Mouse (Mus musculus) limb, embryonic 15.5 days (tissue): ENCODE data around the gene P2ry6. TPM values are rescaled to one million over a fixed set of nuclear protein-coding genes. Genes with fewer than 3 reads are reported as not detected.
A peak's percentile ranks its signal among the peaks of the same experiment; 100 is the strongest.

Experiments
- ATAC-seq: fragments of 200-750 bp; cut with Nextera tagmentation; 2 replicates; pipeline ENCODE4 v1.8.0; 2017; ENCODE audit warnings: low read depth, moderate TSS enrichment; ENCODE audit not compliant: insufficient number of reproducible peaks, low FRiP score, low TSS enrichment
- H3K27ac ChIP-seq: fragments of 300-500 bp; sonication (generic); 2 replicates; pipeline ENCODE4 v1.5.1; 2015; ENCODE audit warnings: moderate library complexity, mild to moderate bottlenecking, inconsistent platforms
- H3K27me3 ChIP-seq: fragments of 300-500 bp; sonication (generic); 2 replicates; pipeline ENCODE4 v1.6.1; 2015; ENCODE audit warnings: inconsistent platforms
- H3K36me3 ChIP-seq: fragments of 300-500 bp; sonication (generic); 2 replicates; pipeline ENCODE4 v1.6.1; 2015; ENCODE audit warnings: inconsistent platforms
- H3K4me1 ChIP-seq: fragments of 300-500 bp; sonication (generic); 2 replicates; pipeline ENCODE4 v1.6.1; 2015; ENCODE audit warnings: inconsistent platforms
- H3K4me2 ChIP-seq: fragments of 300-500 bp; sonication (generic); 2 replicates; pipeline ENCODE4 v1.6.1; 2015; ENCODE audit warnings: mild to moderate bottlenecking, inconsistent platforms
- H3K4me3 ChIP-seq: fragments of 300-500 bp; sonication (generic); 2 replicates; pipeline ENCODE4 v1.5.1; 2015; ENCODE audit warnings: mild to moderate bottlenecking, inconsistent platforms
- H3K9ac ChIP-seq: fragments of 300-500 bp; sonication (generic); 2 replicates; pipeline ENCODE4 v1.6.1; 2015; ENCODE audit warnings: inconsistent platforms
- H3K9me3 ChIP-seq: fragments of 300-500 bp; sonication (generic); 2 replicates; pipeline ENCODE4 v1.6.1; 2016; ENCODE audit warnings: inconsistent platforms
- WGBS: fragments of 180-500 bp; shearing (Covaris S2); methylation state at CpG from one replicate; pipeline ENCODE4 v1.1.7; 2015; 5-methylcytosine and 5-hydroxymethylcytosine counted together
- polyA plus RNA-seq: library from polyadenylated mRNA; unstranded; fragments of >200 nt; fragmentation: Nextera tagmentation; extraction: Ambion mirVana; gene quantifications from 2 replicates; pipeline ENCODE4 v1.2.1, GENCODE M21; 2015

Gene P2ry6
- polyA plus RNA-seq, result 6.0 and 7.9 TPM in 2 replicates

DNA sequence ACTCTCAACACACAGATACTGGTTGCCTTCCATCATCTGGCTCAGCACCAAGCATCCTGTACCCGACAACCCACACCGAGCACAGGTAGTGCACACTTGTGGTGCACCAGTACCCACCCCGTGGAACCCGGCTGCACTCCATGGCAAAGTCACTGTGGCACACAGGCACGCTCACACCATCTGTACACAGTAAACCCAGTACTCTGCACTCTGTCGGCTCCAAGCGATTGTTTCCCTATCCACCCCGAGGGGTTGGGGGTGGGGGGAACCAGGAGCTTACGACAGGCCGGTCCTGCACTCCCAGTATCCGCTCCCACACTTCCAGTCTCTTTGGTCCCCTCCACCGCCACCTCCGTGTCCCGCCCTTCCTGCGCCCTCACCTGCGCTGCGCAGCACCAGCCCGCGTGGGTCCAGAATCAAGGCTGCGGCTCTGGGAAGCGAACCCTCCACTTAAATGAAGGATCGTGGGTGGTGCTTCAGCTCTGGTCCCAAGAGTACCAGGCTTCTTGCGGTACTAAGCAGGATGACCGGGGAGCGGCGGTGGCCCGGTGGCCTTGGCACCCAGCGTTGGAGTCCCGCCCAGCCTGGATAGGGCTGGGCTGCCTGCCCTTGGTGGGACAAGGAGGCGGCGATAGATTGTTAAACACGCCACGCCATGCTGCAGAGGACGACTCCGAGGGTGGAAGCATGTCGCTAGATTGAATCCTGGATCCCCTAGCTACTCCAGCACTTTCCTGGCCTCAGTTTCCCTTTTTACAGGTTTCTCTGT, at the start of gene P2ry6:
Gene P2ry6, minus strand, starts transcription at position 515 of the 769 bp plus-strand sequence.
- peaks cover 23% of the 10 kb centered on the region for H3K4me1 ChIP-seq
- H3K36me3 ChIP-seq, result no peaks in the 10 kb centered on the region
- no peaks in the 10 kb centered on the region for H3K9me3 ChIP-seq
- WGBS, result 5% methylated on average over 36 of the region's 36 CpGs
- H3K27ac ChIP-seq, result no peak within 1 kb of the TSS
- peak within 1 kb of the TSS; percentile 35 for H3K4me3 ChIP-seq
- no peak; the same call in 1 of the 2 replicates for ATAC-seq
- H3K9ac ChIP-seq, result 0 out of 2 replicates have a peak within 1 kb of the TSS, but pooled peaks have one; percentile 29
- H3K27me3 ChIP-seq, result peaks cover 19% of the 10 kb centered on the region
- peak within 1 kb of the TSS; percentile 57 for H3K4me2 ChIP-seq

DNA sequence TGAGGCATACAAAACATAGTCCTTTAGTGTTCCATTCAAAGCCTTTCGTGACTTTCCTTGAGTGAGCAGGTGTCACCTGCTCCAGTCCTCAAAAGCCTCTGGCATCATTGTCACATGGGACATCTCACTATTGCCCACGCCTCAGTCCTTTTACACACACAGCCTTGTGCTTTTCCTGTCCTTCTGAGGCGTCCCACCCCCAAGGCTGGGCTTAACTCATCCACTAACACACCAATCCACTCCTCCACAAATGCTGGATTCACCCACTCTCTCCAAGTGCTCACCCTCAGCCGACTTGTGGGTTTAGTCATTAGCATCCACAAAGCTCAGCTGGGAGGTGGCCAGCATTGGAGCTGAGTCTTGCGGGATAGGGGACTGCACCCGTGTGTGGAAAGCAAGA, 43.0 kb upstream of the P2ry6 start:
- H3K36me3 ChIP-seq, result no peaks in the 10 kb centered on the region
- H3K27me3 ChIP-seq, result peaks cover 12% of the 10 kb centered on the region; the same call in 1 of the 2 replicates
- no peak for ATAC-seq
- WGBS, result 40% methylated on average over 6 of the region's 6 CpGs
- no peak overlapping the region for H3K9ac ChIP-seq
- H3K9me3 ChIP-seq, result no peaks in the 10 kb centered on the region
- no peak overlapping the region for H3K27ac ChIP-seq
- H3K4me1 ChIP-seq, result peaks cover 23% of the 10 kb centered on the region
- no peak overlapping the region for H3K4me3 ChIP-seq
- H3K4me2 ChIP-seq, result no peak overlapping the region

DNA sequence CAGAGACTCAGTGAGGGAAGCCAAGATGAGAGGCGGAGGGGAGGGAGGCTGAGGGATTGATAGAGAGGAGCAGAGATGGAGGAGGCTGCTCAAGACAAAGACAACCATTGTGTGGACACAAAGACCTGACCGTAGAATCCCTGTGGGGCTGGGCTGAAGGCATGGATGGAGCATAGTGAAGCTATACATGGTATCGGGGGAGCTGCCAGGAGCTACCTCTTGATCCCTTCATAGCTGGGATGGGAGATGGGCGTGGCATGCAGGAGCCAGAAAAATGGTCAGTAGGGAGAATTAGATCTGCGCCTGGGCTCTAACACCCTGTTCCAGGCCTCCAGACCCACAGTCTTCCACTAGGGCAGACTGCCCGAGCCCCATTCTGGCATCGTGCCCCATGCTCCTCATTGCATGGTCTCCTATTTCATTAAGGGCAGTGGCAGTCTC, 42.6 kb upstream of the P2ry6 start:
- Histone ChIP-seq H3K27ac (no peak overlapping the region), H3K36me3 (no peaks in the 10 kb centered on the region), H3K27me3 (peaks cover 15% of the 10 kb centered on the region; the same call in 1 of the 2 replicates), H3K4me3 (no peak overlapping the region), H3K9me3 (no peaks in the 10 kb centered on the region), H3K4me1 (peaks cover 28% of the 10 kb centered on the region), H3K4me2 (no peak overlapping the region), H3K9ac (no peak overlapping the region)
- 58% methylated on average over 7 of the region's 7 CpGs for WGBS
- peak; percentile 52; the same call in 1 of the 2 replicates for ATAC-seq

DNA sequence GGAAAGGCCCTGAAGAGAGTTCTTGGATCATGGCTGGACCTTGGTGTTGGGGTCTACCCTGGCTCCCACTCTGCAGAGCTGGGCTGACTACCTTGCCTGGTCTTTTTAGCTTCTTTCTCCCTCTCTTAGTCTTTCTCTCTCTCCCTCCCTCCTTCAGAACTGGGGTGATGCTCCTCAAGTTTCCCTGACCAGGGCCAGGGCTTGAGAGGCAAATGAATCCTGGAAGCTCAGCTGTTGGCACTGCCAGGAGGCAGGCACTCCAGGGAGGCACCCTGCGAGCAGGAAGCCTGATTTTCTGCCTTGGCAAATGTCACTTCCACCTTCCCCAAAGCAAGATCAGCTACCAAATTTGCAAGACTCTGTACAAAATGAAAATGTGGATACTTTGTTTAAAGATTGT, 40.5 kb upstream of the P2ry6 start:
- WGBS, result 61% methylated on average over 1 of the region's 1 CpGs
- H3K9ac ChIP-seq, result no peak overlapping the region
- H3K27ac ChIP-seq, result no peak overlapping the region
- H3K4me3 ChIP-seq, result no peak overlapping the region
- H3K9me3 ChIP-seq, result no peaks in the 10 kb centered on the region
- H3K27me3 ChIP-seq, result peaks cover 34% of the 10 kb centered on the region
- no peaks in the 10 kb centered on the region for H3K36me3 ChIP-seq
- no peak for ATAC-seq
- H3K4me2 ChIP-seq, result no peak overlapping the region
- peaks cover 37% of the 10 kb centered on the region for H3K4me1 ChIP-seq

DNA sequence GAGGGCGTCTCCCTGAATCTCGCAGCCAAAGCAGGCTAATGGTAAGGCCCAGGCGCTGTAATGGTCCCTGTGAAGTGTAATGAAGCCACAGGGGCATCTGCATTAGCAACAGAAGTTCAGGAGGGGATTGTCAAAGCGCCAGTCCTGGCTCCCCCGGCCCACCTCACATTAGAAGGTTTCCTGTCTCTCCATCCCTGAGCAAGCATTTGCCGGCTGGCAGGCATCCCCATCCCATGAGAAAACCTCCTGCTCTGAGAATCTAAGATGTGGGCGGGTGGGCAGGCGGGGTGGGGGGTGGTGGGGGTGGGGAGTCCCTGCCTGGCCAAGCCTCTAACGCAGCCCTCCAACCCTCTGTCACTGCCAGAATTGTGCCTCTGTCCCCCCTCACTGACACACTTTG, 39.6 kb upstream of the P2ry6 start:
- 29% methylated on average over 9 of the region's 9 CpGs for WGBS

DNA sequence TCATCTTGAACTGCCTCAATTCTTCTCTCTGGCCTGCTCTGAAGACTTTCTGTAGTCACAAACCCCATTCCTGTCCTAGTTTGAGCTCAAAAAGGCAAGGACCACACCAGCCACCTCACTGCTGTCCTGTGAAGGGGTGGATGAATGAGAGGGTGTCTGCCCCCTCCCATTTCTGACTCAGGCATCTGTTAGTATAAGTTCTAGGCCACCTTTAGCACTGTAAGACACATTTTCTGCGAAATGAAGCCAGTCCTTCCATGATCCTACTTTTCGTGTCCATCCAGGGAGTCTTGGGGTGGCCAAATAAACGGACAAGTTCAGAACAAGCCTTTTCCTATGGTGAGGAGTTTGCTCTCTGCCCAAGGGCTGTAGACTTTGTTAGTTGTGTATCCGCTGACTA, 38.1 kb upstream of the P2ry6 start, which contains the start of gene P2ry2:
Gene P2ry2, minus strand, starts transcription at position 326 of the 400 bp plus-strand sequence.
- H3K4me2 ChIP-seq, result peak within 1 kb of the TSS; percentile 93
- peak within 1 kb of the TSS; percentile 42 for H3K9ac ChIP-seq
- H3K27me3 ChIP-seq, result peaks cover 35% of the 10 kb centered on the region
- no peak for ATAC-seq
- no peaks in the 10 kb centered on the region for H3K36me3 ChIP-seq
- WGBS, result 78% methylated on average over 4 of the region's 4 CpGs
- peaks cover 34% of the 10 kb centered on the region for H3K4me1 ChIP-seq
- H3K9me3 ChIP-seq, result no peaks in the 10 kb centered on the region
- no peak within 1 kb of the TSS for H3K27ac ChIP-seq
- H3K4me3 ChIP-seq, result peak within 1 kb of the TSS; percentile 49

More for the DNA sequence above, 39.6 kb upstream of the P2ry6 start:
- Histone ChIP-seq H3K9ac (no peak overlapping the region), H3K9me3 (no peaks in the 10 kb centered on the region), H3K27ac (no peak overlapping the region), H3K4me2 (no peak overlapping the region), H3K36me3 (no peaks in the 10 kb centered on the region), H3K27me3 (peaks cover 38% of the 10 kb centered on the region), H3K4me3 (no peak overlapping the region), H3K4me1 (peaks cover 37% of the 10 kb centered on the region)
- ATAC-seq, result no peak

DNA sequence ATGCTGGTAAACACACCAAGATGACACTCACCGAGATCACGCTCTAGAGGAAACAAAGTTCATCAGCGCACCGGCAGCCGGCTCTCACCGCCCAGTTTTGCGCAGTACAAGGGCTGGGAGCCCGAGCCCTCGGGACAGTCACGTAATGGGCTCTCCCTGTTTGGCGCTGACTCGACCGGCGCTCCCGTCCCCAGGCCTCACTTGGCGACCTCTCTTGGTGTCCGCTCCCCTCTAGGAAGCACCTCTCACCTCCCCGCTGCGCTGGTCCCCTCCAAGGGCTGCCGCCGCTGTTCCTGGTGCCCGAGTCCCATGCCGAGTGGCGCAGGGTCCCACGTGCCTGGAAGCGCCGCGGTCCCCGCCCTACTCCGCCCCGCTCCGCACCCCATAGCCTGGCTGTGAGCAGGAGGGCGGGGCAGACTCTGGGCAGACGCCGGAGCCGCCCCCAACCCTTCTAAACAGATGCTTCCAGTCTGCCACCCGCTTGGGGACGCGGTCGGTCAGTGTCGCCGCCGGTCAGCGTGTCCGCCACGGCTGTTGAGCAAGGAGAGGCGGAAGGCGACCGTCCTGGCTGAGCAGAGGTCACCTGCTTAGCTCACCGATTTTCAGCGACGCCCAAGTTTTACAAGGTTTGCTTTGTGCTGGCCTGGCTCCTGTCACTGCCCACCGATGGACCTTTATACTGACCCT, 37.4 kb upstream of the P2ry6 start:
- Histone ChIP-seq H3K4me3 (peak overlapping the region; percentile 49), H3K27me3 (peaks cover 35% of the 10 kb centered on the region), H3K36me3 (no peaks in the 10 kb centered on the region), H3K4me2 (peak overlapping the region; percentile 93), H3K9me3 (no peaks in the 10 kb centered on the region), H3K9ac (peak overlapping the region; percentile 42), H3K27ac (no peak overlapping the region), H3K4me1 (peaks cover 28% of the 10 kb centered on the region)
- peak; percentile 85 for ATAC-seq
- under 1% methylated on average over 53 of the region's 53 CpGs for WGBS

DNA sequence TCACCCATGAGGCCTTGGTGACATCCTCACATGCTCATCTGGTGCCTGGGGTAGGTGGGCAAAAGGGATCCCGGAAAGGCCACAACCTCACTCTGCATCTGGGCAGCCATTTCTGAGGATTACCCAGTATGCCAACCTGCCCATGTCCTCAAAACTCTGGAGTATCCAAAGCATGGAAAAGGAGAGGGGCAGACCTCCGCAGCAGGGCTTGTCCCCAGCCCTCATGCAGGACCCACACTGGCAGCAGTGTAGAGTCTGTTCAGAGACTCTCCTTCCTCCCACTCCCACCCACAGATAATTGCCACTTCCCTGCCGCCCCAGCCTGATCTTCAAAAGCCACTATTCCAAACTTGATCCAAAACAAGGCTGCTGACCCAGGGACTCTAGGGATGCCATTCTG, 36.3 kb upstream of the P2ry6 start:
- Histone ChIP-seq H3K9me3 (no peaks in the 10 kb centered on the region), H3K4me2 (no peak overlapping the region), H3K9ac (no peak overlapping the region), H3K4me3 (no peak overlapping the region), H3K36me3 (no peaks in the 10 kb centered on the region), H3K27ac (no peak overlapping the region), H3K27me3 (peaks cover 35% of the 10 kb centered on the region), H3K4me1 (peaks cover 26% of the 10 kb centered on the region)
- 64% methylated on average over 3 of the region's 3 CpGs for WGBS
- ATAC-seq, result no peak

DNA sequence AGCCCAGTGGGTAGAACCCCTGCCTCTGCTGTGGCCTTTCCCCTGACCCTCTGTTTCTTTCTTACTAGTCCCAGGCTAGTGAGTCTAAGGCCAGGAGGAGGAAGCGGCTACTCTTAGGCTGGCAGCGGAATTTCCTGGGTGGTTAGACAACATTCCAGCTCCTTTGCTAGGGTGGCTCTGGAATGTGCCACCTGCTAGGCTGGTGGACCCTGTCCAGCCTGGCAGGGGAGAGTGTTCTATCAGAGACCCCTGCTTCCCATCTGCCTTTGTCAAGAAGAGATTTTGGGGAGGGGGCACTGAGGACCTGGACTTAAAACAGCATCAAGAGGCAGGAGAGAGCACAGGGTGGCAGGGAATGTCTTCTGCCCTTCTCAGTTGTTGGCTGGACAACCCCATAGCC, 31.8 kb upstream of the P2ry6 start:
- no peak overlapping the region for H3K9ac ChIP-seq
- H3K27ac ChIP-seq, result no peak overlapping the region
- no peaks in the 10 kb centered on the region for H3K36me3 ChIP-seq
- H3K4me2 ChIP-seq, result no peak overlapping the region
- WGBS, result 81% methylated on average over 2 of the region's 2 CpGs
- ATAC-seq, result no peak
- peaks cover 14% of the 10 kb centered on the region for H3K27me3 ChIP-seq
- no peak overlapping the region for H3K4me3 ChIP-seq
- H3K4me1 ChIP-seq, result peaks cover 12% of the 10 kb centered on the region
- no peaks in the 10 kb centered on the region for H3K9me3 ChIP-seq

DNA sequence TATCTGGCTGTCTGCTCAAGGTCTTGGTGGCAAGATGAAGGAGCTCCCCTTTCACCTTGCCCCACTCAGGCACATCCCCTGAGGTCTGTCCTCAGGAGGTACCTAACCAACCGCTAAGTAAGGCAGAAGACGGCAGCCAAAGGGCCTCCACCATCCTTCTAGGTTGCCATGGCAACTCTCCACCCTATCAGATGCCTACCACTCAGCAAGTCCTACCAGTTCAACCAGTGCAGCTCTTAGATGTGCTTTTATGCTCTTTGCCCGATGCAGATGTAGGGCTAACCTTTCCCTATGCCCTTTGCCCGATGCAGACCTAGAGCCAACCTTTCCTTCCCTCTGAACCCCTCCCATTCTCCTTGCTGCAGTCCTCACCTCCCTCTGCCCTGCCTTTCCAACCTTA, 30.7 kb upstream of the P2ry6 start:
- no peak overlapping the region for H3K4me3 ChIP-seq
- H3K4me1 ChIP-seq, result peaks cover 11% of the 10 kb centered on the region
- H3K27ac ChIP-seq, result no peak overlapping the region
- H3K27me3 ChIP-seq, result 0 out of 2 replicates have a peak, but pooled peaks cover 5% of the 10 kb centered on the region
- no peaks in the 10 kb centered on the region for H3K36me3 ChIP-seq
- WGBS, result 63% methylated on average over 4 of the region's 4 CpGs
- no peaks in the 10 kb centered on the region for H3K9me3 ChIP-seq
- H3K9ac ChIP-seq, result no peak overlapping the region
- H3K4me2 ChIP-seq, result no peak overlapping the region
- no peak for ATAC-seq

DNA sequence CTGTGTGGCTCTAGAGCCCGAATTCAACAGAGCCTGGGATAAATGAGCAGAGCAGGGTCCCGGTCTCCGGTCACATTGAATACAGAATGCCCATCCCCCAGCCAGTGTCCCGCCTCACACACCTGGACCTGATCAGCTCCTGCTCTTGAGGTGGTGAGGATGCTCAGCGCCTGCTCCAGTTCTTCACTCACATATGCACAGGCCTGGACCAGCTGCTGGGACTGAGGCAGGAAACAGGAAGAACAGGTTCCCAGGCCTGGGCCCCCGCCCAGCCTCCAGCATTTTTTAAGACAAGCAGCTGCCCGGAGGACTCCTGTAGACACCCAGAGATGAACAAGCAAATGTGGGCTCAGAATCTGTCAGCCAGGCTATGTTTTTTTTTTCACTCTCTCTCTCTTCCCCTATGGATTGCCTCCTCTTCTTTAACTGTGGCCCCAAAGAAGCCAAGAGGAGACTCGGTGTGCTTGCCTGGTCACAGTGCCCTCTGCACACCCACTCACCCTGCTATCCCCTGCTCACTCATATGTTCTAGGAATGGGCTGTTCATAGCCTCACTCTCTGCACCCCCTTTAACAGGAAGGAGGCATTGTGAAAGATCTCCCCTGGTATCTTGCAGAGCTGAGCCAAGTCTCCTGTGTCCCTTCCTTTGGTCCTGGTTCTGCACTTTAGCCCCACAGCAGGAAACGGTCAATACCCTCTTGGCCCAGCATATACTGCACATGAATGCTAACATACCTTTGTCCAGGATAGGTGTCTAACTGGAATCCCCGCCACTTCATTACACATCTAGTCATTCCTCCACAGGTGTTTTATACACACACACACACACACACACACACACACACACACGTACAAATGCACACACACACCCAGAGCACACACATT, 29.2 kb upstream of the P2ry6 start:
- ATAC-seq, result 0 out of 2 replicates have a peak, but pooled peaks have one; percentile 46
- Histone ChIP-seq H3K9ac (no peak overlapping the region), H3K4me1 (peaks cover 11% of the 10 kb centered on the region), H3K9me3 (no peaks in the 10 kb centered on the region), H3K27me3 (no peaks in the 10 kb centered on the region), H3K27ac (no peak overlapping the region), H3K36me3 (no peaks in the 10 kb centered on the region), H3K4me2 (no peak overlapping the region), H3K4me3 (no peak overlapping the region)
- 46% methylated on average over 11 of the region's 11 CpGs for WGBS
